Mouse (Mus musculus) CD4-positive, CD25-positive, alpha-beta regulatory T cell, adult 4 months (primary cell): ENCODE measurements around the gene Rpl32. TPM values are rescaled to one million over a fixed set of nuclear protein-coding genes. Genes with fewer than 3 reads are reported as not detected.

ENCODE experiments used
- ATAC-seq: one replicate; pipeline ENCODE4 v1.8.0; 2017
- polyA plus RNA-seq, 2 experiments: library from polyadenylated mRNA; unstranded; fragments of 100-300 nt; shearing (Covaris generic); gene quantifications; one replicate each; pipeline ENCODE4 v1.2.1; 2017

The Rpl32 gene
- polyA plus RNA-seq, 2 experiments from 2014 or later = 6,591 to 8,533 TPM

- ATAC-seq = peak; percentile 35
Measured at GRCm38 (mm10) chr6:115764179-115764578, 44.4 kb downstream of the Rpl32 start.

- peak; percentile 68 for ATAC-seq
Measured at GRCm38 (mm10) chr6:115761995-115762756, 46.4 kb downstream of the Rpl32 start, which contains the start of gene Tmem40. Gene Tmem40 (minus strand): TSS chr6:115762410.

GRCm38 (mm10) chr6:115760982-115761381, 47.6 kb downstream of the Rpl32 start:
- no peak for ATAC-seq

GRCm38 (mm10) chr6:115760137-115760536, 48.4 kb downstream of the Rpl32 start:
- no peak for ATAC-seq

GRCm38 (mm10) chr6:115759461-115759860, 49.1 kb downstream of the Rpl32 start:
- no peak for ATAC-seq

DNA sequence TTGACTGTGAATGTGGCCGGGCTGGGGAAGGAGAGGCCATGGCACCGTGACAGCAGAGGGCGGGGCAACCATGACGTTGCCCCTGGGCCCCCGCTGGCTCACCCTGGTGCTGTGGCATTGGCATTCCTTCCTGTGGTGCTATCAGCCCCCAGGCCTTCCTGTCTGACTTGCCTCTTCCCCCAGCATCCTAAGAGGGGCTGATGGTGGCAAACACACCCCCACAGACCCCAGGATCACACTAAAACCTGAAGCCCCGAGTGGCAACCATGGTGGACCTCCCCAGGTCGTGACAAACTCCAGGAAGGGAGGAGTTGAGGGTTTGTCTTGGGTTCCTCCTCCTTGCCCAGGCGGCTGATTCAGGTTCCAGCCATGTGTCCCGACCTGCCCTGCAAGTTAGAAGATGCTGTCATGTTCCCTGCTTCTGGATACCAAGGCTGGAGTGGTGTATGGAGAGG, 49.5 kb downstream of the Rpl32 start:
- no peak for ATAC-seq

- no peak for ATAC-seq
Measured at GRCm38 (mm10) chr6:115755536-115755935, 53.0 kb downstream of the Rpl32 start.

Other genes with a start within 250 kb of the Rpl32 start
- under 1 TPM in 1 of 2 experiments, not detected in 1; 0.70 TPM for gene Mkrn2os, start 216.2 kb downstream of the Rpl32 start, polyA plus RNA-seq
- 10 to 100 TPM; 42.2 to 45.6 TPM for gene Mkrn2, start 206.8 kb downstream of the Rpl32 start, polyA plus RNA-seq
- 10 to 100 TPM; 46.4 to 51.6 TPM for gene Raf1, start 132.1 kb downstream of the Rpl32 start, polyA plus RNA-seq
- gene Tmem40, start 46.3 kb downstream of the Rpl32 start, polyA plus RNA-seq = not detected
- 1 to 10 TPM; 3.7 to 4.5 TPM for gene Cand2, start 34.2 kb downstream of the Rpl32 start, polyA plus RNA-seq
- under 1 TPM in 1 of 2 experiments, not detected in 1; 0.20 TPM for gene Efcab12, start 29.7 kb upstream of the Rpl32 start, polyA plus RNA-seq
- 10 to 100 TPM in 1 of 2 experiments, 1 to 10 TPM in 1; 9.8 to 14.9 TPM for gene Mbd4, start 44.6 kb upstream of the Rpl32 start, polyA plus RNA-seq
- 1 to 10 TPM; 1.7 to 5.1 TPM for gene Ift122, start 44.7 kb upstream of the Rpl32 start, polyA plus RNA-seq
- gene Rho, start 123.0 kb upstream of the Rpl32 start, polyA plus RNA-seq = not detected
- gene H1foo, start 136.2 kb upstream of the Rpl32 start, polyA plus RNA-seq = not detected
- gene Plxnd1, start 186.3 kb upstream of the Rpl32 start, polyA plus RNA-seq = 1 to 10 TPM; 4.7 to 6.2 TPM